Mouse (Mus musculus) stomach, postnatal 0 days (tissue): Measurements from ENCODE around the gene Coq8b. TPM values are rescaled to one million over a fixed set of nuclear protein-coding genes. Genes with fewer than 3 reads are reported as not detected.
A peak's percentile ranks its signal among the peaks of the same experiment; 100 is the strongest.
"Not testable (repeated sequence)": the region's sequence is repeated elsewhere in the genome, so short reads cannot be mapped to it uniquely, and the experiment has no call there.

Experiments used
- ATAC-seq: fragments of 200-750 bp; cut with Nextera tagmentation; 2 replicates; pipeline ENCODE4 v1.8.0; 2017; ENCODE audit not compliant: low FRiP score, low TSS enrichment
- DNase-seq: peaks from one replicate; pipeline ENCODE4 v3.0.0-alpha.2; 2016; ENCODE audit warnings: low spot score
- H3K27ac ChIP-seq: fragments of 300-500 bp; sonication (generic); replicated peaks from 2 replicates; pipeline ENCODE4 v1.5.1; 2014; ENCODE audit warnings: mild to moderate bottlenecking, control low read depth
- H3K27me3 ChIP-seq: fragments of 300-500 bp; sonication (generic); 2 replicates; pipeline ENCODE4 v1.6.1; 2014; ENCODE audit warnings: low read length; ENCODE audit not compliant: control insufficient read depth, insufficient read depth
- H3K36me3 ChIP-seq: fragments of 300-500 bp; sonication (generic); 2 replicates; pipeline ENCODE4 v1.6.1; 2014; ENCODE audit warnings: low read length, mixed read lengths; ENCODE audit not compliant: control insufficient read depth, insufficient read depth
- H3K4me1 ChIP-seq: fragments of 300-500 bp; sonication (generic); replicated peaks from 2 replicates; pipeline ENCODE4 v1.6.1; 2014; ENCODE audit warnings: antibody characterized with exemption; ENCODE audit not compliant: control insufficient read depth, insufficient read depth
- H3K4me2 ChIP-seq: fragments of 300-500 bp; sonication (generic); replicated peaks from 2 replicates; pipeline ENCODE4 v1.6.1; 2014; ENCODE audit warnings: low read depth, mild to moderate bottlenecking, control low read depth, moderate library complexity
- H3K4me3 ChIP-seq: fragments of 300-500 bp; sonication (generic); 2 replicates; pipeline ENCODE4 v1.5.1; 2014; ENCODE audit warnings: low read depth, low read length, control low read depth
- H3K9ac ChIP-seq: fragments of 300-500 bp; sonication (generic); 2 replicates; pipeline ENCODE4 v1.6.1; 2014; ENCODE audit warnings: mild to moderate bottlenecking, low read length, control low read depth, mixed read lengths
- H3K9me3 ChIP-seq: fragments of 300-500 bp; sonication (generic); 2 replicates; pipeline ENCODE4 v1.6.1; 2016; ENCODE audit warnings: low read length; ENCODE audit not compliant: control insufficient read depth
- CTCF ChIP-seq: IDR thresholded peaks from 2 replicates; pipeline ENCODE4 v1.5.1; 2016; ENCODE audit warnings: antibody characterized with exemption, low read depth, mild to moderate bottlenecking, moderate library complexity
- EP300 ChIP-seq: optimal IDR thresholded peaks from 2 replicates; pipeline ENCODE3; 2016; ENCODE audit warnings: antibody characterized with exemption
- WGBS: fragments of 180-500 bp; shearing (Covaris S2); extraction: QIAGEN DNeasy Blood & Tissue Kit; methylation state at CpG from one replicate; pipeline ENCODE4 v1.1.7; 2014; 5-methylcytosine and 5-hydroxymethylcytosine counted together
- polyA plus RNA-seq: library from polyadenylated mRNA; unstranded; fragments of >200 nt; fragmentation: Nextera tagmentation; extraction: Ambion mirVana; gene quantifications from 2 replicates; pipeline ENCODE4 v1.2.1, GENCODE M21; 2015

Gene Coq8b
- polyA plus RNA-seq, 1 experiment from 2014 or later = 25.0 TPM

DNA sequence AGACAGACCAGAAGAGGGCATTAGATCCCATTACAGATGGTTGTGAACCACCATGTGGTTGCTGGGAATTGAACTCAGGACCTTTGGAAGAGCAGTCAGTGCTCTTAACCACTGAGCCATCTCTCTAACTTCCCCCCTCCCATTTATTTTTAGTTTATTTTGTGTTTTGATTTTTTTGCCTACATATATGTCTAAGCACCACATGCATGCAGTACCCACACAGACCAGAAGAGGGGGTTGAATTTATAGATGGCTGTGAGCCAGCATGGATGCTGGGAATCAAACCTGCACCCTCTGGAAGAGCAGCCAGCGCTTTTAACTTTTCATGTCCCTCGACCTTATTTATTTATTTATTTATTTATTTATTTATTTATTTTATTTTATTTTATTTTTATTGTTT, 11.3 kb downstream of the Coq8b start:
- peak; percentile 57 for TF ChIP-seq CTCF
- H3K4me1 ChIP-seq, H3K4me2 ChIP-seq, H3K9ac ChIP-seq, ATAC-seq, H3K4me3 ChIP-seq, H3K9me3 ChIP-seq, DNase-seq, H3K27me3 ChIP-seq, H3K27ac ChIP-seq: not testable (repeated sequence)
- 86% methylated on average over 2 of the region's 2 CpGs for WGBS
- H3K36me3 ChIP-seq = peaks cover 17% of the 10 kb centered on the region; the same call in 1 of the 2 replicates

DNA sequence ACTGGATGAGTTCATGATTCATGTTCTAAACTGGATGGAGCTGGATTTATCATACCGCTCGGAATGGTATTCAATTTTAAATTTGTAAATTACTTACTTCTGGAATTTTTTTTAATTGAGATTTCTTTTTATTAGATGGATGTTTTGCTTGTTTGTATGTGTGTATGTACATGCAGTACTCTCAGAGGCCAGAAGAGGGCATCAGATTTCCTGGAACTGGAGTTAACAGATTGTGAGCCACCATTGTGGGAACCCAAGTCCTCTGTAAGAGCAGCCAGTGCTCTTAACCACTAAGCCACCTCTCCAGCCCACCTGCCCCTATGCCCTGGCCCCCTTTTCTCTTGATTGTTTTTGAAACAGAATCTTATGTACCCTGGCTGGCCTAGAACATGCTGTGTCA, 16.3 kb downstream of the Coq8b start:
- Histone ChIP-seq H3K27ac (no peak overlapping the region), H3K4me2 (no peak overlapping the region), H3K4me3 (no peak overlapping the region), H3K9me3 (no peaks in the 10 kb centered on the region), H3K4me1 (no peaks in the 10 kb centered on the region), H3K36me3 (peaks cover 4% of the 10 kb centered on the region; the same call in 1 of the 2 replicates), H3K9ac (no peak overlapping the region), H3K27me3 (no peaks in the 10 kb centered on the region)
- ATAC-seq (no peak), DNase-seq (no peak)
- TF ChIP-seq CTCF = peak; percentile 67
- TF ChIP-seq EP300 = no peak
- 94% methylated on average over 2 of the region's 2 CpGs for WGBS

DNA sequence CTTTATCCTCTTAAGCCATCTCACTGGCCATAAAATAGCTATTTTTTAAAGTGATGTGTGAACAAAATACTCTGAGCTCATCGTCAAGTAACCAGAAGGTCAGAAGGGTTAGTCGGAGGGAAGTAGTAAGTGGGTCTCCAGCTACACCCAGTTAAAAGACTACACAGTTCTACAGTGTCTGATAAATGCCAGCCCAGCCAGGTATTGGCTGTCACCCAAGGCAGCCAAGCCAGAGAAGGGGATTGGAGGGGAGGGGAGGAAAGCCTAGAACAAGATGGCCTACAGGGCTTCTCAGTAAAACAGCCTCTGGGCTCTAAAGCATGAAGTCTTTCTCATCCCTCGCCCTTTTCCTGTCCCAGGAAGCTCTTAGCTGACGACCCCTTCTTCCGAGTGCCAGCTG, 17.1 kb downstream of the Coq8b start:
- Histone ChIP-seq H3K27me3 (no peaks in the 10 kb centered on the region), H3K4me1 (no peaks in the 10 kb centered on the region), H3K4me3 (no peak overlapping the region), H3K9me3 (no peaks in the 10 kb centered on the region), H3K4me2 (no peak overlapping the region), H3K9ac (no peak overlapping the region; the same call in 1 of the 2 replicates), H3K27ac (no peak overlapping the region), H3K36me3 (peaks cover 4% of the 10 kb centered on the region; the same call in 1 of the 2 replicates)
- WGBS = 75% methylated on average over 5 of the region's 5 CpGs
- no peak for DNase-seq
- no peak for ATAC-seq
- TF ChIP-seq EP300 (no peak), CTCF (no peak)

DNA sequence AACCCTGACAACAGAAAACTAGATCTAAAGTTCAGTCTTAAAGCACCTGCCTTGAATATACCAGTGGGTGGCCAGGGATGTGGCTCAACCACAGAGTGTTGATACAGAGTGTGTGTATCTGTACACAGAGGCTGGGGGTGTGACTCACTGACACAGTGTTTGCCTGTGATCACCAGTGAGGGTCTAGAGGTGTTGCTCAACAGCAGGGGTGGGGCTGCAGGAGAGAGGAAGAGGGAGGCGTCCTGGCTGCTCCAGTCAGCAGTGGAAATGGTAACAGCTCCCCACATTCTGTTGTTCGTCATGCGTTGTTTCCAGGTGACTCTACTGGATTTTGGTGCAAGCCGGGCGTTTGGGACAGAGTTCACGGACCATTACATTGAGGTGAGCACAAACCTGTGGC, 19.1 kb downstream of the Coq8b start:
- H3K9ac ChIP-seq = no peak overlapping the region
- H3K4me1 ChIP-seq = no peaks in the 10 kb centered on the region
- H3K4me2 ChIP-seq = no peak overlapping the region
- H3K27ac ChIP-seq = peak overlapping the region; percentile 63
- no peaks in the 10 kb centered on the region for H3K27me3 ChIP-seq
- H3K4me3 ChIP-seq = no peak overlapping the region
- ATAC-seq = peak; percentile 95
- H3K36me3 ChIP-seq = peaks cover under 1% of the 10 kb centered on the region; the same call in 1 of the 2 replicates
- DNase-seq = peak; percentile 85
- TF ChIP-seq CTCF = 0 out of 2 replicates have a peak, but pooled peaks have one; percentile 2
- TF ChIP-seq EP300 = no peak
- no peaks in the 10 kb centered on the region for H3K9me3 ChIP-seq
- WGBS = 59% methylated on average over 6 of the region's 6 CpGs

DNA sequence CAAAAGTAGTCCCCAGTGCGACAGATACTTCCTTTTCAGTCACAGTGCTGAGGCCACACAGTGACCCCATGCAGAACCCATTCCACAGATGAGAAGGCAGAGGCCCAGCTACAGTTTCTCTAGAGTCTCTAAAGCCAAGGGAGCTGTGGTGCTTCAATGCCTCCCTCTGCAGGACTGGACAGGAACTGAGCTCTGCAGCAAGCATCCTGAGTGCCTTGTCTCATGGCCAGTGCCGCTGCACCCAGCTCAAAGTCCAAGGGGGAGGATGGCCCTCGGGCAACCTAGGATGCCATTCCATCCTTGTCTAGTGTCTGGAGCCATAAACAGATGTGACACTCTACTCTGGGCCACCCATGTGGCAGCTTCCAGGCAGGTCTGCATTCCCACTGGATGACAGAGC, 22.9 kb downstream of the Coq8b start:
- DNase-seq = peak; percentile 55
- H3K4me2 ChIP-seq = no peak overlapping the region
- no peak for ATAC-seq
- TF ChIP-seq EP300 (no peak), CTCF (peak; percentile 76)
- H3K9ac ChIP-seq = no peak overlapping the region
- H3K4me1 ChIP-seq = 0 out of 2 replicates have a peak, but pooled peaks cover 2% of the 10 kb centered on the region
- H3K4me3 ChIP-seq = no peak overlapping the region
- H3K27ac ChIP-seq = no peak overlapping the region
- WGBS = 68% methylated on average over 3 of the region's 3 CpGs
- no peaks in the 10 kb centered on the region for H3K27me3 ChIP-seq
- no peaks in the 10 kb centered on the region for H3K36me3 ChIP-seq
- H3K9me3 ChIP-seq = no peaks in the 10 kb centered on the region

DNA sequence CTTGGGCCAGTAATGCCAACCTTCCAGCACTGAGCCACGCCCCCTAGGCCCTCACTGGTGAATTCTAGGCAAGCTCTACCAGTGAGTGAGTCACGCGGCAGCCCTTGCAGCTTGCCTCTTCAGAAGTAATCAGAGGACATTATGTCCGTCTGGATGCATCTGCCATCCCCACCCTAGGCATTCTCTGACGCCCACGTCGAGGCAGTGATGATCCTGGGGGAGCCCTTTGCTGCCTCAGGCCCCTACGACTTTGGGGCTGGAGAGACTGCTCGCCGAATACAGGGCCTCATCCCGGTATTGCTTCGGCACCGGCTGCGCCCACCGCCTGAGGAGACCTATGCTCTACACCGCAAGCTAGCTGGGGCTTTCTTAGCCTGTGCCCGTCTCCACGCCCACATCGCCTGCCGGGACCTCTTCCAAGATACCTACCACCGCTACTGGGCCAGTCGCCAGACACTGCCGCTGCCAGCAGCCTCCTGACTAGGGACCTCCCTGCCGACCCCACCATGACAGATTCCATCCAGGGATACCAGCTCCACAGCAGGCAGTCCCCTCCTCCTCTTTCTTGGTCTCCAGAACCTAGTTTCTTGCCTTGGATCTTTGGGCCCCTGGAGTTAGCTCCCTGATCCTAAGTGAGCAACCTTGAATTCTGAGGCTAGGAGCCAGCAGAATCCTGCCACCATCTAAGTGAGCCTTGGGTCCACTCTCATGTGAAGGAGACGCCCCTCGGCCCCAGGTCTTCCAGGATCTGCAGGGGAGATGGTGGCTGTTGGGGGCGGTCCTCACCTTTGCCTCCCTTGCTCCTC, 24.4 kb downstream of the Coq8b start:
- H3K36me3 ChIP-seq = no peaks in the 10 kb centered on the region
- H3K27ac ChIP-seq = peak overlapping the region; percentile 87
- no peaks in the 10 kb centered on the region for H3K9me3 ChIP-seq
- H3K4me2 ChIP-seq = peak overlapping the region; percentile 72
- ATAC-seq (no peak; the same call in 1 of the 2 replicates), DNase-seq (peak; percentile 61)
- no peak for TF ChIP-seq EP300
- 0 out of 2 replicates have a peak, but pooled peaks have one; percentile 5 for TF ChIP-seq CTCF
- 27% methylated on average over 27 of the region's 27 CpGs for WGBS
- peak overlapping the region; percentile 31; the same call in 1 of the 2 replicates for H3K9ac ChIP-seq
- peak overlapping the region; percentile 81 for H3K4me3 ChIP-seq
- 0 out of 2 replicates have a peak, but pooled peaks cover 2% of the 10 kb centered on the region for H3K4me1 ChIP-seq
- H3K27me3 ChIP-seq = no peaks in the 10 kb centered on the region
